Mouse (Mus musculus) heart, postnatal 0 days (tissue): ENCODE measurements around the gene Adcy3. TPM values are rescaled to one million over a fixed set of nuclear protein-coding genes. Genes with fewer than 3 reads are reported as not detected.

Experiments
- ATAC-seq: fragments of 200-750 bp; cut with Nextera tagmentation; 2 replicates; pipeline ENCODE4 v1.8.0; 2017; ENCODE audit warnings: low read depth, moderate number of reproducible peaks, moderate library complexity; ENCODE audit not compliant: insufficient read depth
- DNase-seq: peaks from one replicate; pipeline ENCODE4 v3.0.0-alpha.2; 2016; ENCODE audit warnings: low spot score
- H3K27ac ChIP-seq: fragments of 300-500 bp; sonication (generic); 2 replicates; pipeline ENCODE4 v1.5.1; 2014; ENCODE audit warnings: low read depth, mild to moderate bottlenecking
- H3K27me3 ChIP-seq: fragments of 300-500 bp; sonication (generic); 2 replicates; pipeline ENCODE4 v1.6.1; 2014; ENCODE audit warnings: low read length, mixed read lengths; ENCODE audit not compliant: control insufficient read depth, insufficient read depth
- H3K36me3 ChIP-seq: fragments of 300-500 bp; sonication (generic); replicated peaks from 2 replicates; pipeline ENCODE4 v1.6.1; 2014; ENCODE audit warnings: low read length, mixed read lengths; ENCODE audit not compliant: control insufficient read depth, insufficient read depth
- H3K4me1 ChIP-seq: fragments of 300-500 bp; sonication (generic); 2 replicates; pipeline ENCODE4 v1.6.1; 2014; ENCODE audit warnings: antibody characterized with exemption; ENCODE audit not compliant: control insufficient read depth, insufficient read depth
- H3K4me2 ChIP-seq: fragments of 300-500 bp; sonication (generic); 2 replicates; pipeline ENCODE4 v1.6.1; 2014; ENCODE audit warnings: low read depth, mild to moderate bottlenecking, low read length, moderate library complexity
- H3K4me3 ChIP-seq: fragments of 300-500 bp; sonication (generic); 2 replicates; pipeline ENCODE4 v1.5.1; 2014; ENCODE audit warnings: low read depth, low read length
- H3K9ac ChIP-seq: fragments of 300-500 bp; sonication (generic); replicated peaks from 2 replicates; pipeline ENCODE4 v1.6.1; 2014; ENCODE audit warnings: low read depth, low read length, mixed read lengths
- H3K9me3 ChIP-seq: fragments of 300-500 bp; sonication (generic); replicated peaks from 2 replicates; pipeline ENCODE4 v1.6.1; 2016; ENCODE audit warnings: low read length; ENCODE audit not compliant: control insufficient read depth
- CTCF ChIP-seq: IDR thresholded peaks from 2 replicates; pipeline ENCODE4 v1.5.1; 2016; ENCODE audit warnings: antibody characterized with exemption, control low read depth, low read depth
- EP300 ChIP-seq: IDR thresholded peaks from 2 replicates; pipeline ENCODE4 v1.6.1; 2016; ENCODE audit warnings: antibody characterized with exemption, low read depth
- WGBS: fragments of 180-500 bp; shearing (Covaris S2); extraction: QIAGEN DNeasy Blood & Tissue Kit; methylation state at CpG from one replicate; pipeline ENCODE4 v1.1.7; 2014; 5-methylcytosine and 5-hydroxymethylcytosine counted together
- polyA plus RNA-seq: library from polyadenylated mRNA; unstranded; fragments of >200 nt; fragmentation: Nextera tagmentation; extraction: Ambion mirVana; gene quantifications from 2 replicates; pipeline ENCODE4 v1.2.1, GENCODE M21; 2015
- total RNA-seq: library from RNA; depleted of rRNA; stranded (reverse); fragments of >200 nt; gene quantifications from 2 replicates; pipeline ENCODE4 v1.2.3, GENCODE M21; 2014; ENCODE audit warnings: low replicate concordance

Gene Adcy3
- total and polyA plus RNA-seq, 2 experiments from 2014 or later = 1.2 to 7.5 TPM

GRCm38 (mm10) chr12:4157466-4157865 lies 24.6 kb downstream of the Adcy3 start:
- Histone ChIP-seq H3K4me1 (0 out of 2 replicates have a peak, but pooled peaks cover 5% of the 10 kb centered on the region), H3K4me3 (no peak overlapping the region), H3K9me3 (no peaks in the 10 kb centered on the region), H3K36me3 (no peaks in the 10 kb centered on the region), H3K27me3 (no peaks in the 10 kb centered on the region), H3K27ac (no peak overlapping the region), H3K9ac (no peak overlapping the region), H3K4me2 (no peak overlapping the region)
- ATAC-seq = no peak
- TF ChIP-seq CTCF = no peak
- TF ChIP-seq EP300 = no peak
- DNase-seq = no peak
- WGBS = 37% methylated on average over 2 of the region's 2 CpGs

GRCm38 (mm10) chr12:4158179-4158578 lies 25.3 kb downstream of the Adcy3 start:
- H3K9me3 ChIP-seq = no peaks in the 10 kb centered on the region
- WGBS = 73% methylated on average over 3 of the region's 3 CpGs
- no peak overlapping the region for H3K4me3 ChIP-seq
- no peaks in the 10 kb centered on the region for H3K36me3 ChIP-seq
- DNase-seq = no peak
- H3K9ac ChIP-seq = no peak overlapping the region
- ATAC-seq = no peak
- H3K27me3 ChIP-seq = no peaks in the 10 kb centered on the region
- no peak overlapping the region for H3K4me2 ChIP-seq
- 0 out of 2 replicates have a peak, but pooled peaks cover 5% of the 10 kb centered on the region for H3K4me1 ChIP-seq
- no peak for TF ChIP-seq CTCF
- no peak overlapping the region for H3K27ac ChIP-seq

GRCm38 (mm10) chr12:4158868-4159632 lies 26.1 kb downstream of the Adcy3 start:
- DNase-seq = no peak
- Histone ChIP-seq H3K9me3 (no peaks in the 10 kb centered on the region), H3K9ac (no peak overlapping the region), H3K36me3 (no peaks in the 10 kb centered on the region), H3K4me2 (no peak overlapping the region), H3K4me3 (no peak overlapping the region), H3K27ac (no peak overlapping the region), H3K27me3 (no peaks in the 10 kb centered on the region), H3K4me1 (0 out of 2 replicates have a peak, but pooled peaks cover 5% of the 10 kb centered on the region)
- TF ChIP-seq CTCF = no peak
- no peak for TF ChIP-seq EP300
- no peak for ATAC-seq
- WGBS = 85% methylated on average over 7 of the region's 7 CpGs

GRCm38 (mm10) chr12:4160322-4160721 lies 27.4 kb downstream of the Adcy3 start:
- no peak for TF ChIP-seq CTCF
- no peak for TF ChIP-seq EP300
- WGBS = 66% methylated on average over 7 of the region's 7 CpGs

GRCm38 (mm10) chr12:4162886-4163285 lies 30.0 kb downstream of the Adcy3 start:
- no peaks in the 10 kb centered on the region for H3K4me1 ChIP-seq
- no peak overlapping the region for H3K9ac ChIP-seq
- DNase-seq (no peak), ATAC-seq (no peak)
- H3K27ac ChIP-seq = no peak overlapping the region
- TF ChIP-seq EP300 (no peak), CTCF (no peak)
- H3K4me2 ChIP-seq = no peak overlapping the region
- no peak overlapping the region for H3K4me3 ChIP-seq
- 51% methylated on average over 2 of the region's 2 CpGs for WGBS
- no peaks in the 10 kb centered on the region for H3K9me3 ChIP-seq
- H3K27me3 ChIP-seq = no peaks in the 10 kb centered on the region
- no peaks in the 10 kb centered on the region for H3K36me3 ChIP-seq

More at GRCm38 (mm10) chr12:4160322-4160721, 27.4 kb downstream of the Adcy3 start:
- no peak overlapping the region for H3K9ac ChIP-seq
- no peaks in the 10 kb centered on the region for H3K27me3 ChIP-seq
- H3K27ac ChIP-seq = no peak overlapping the region
- H3K4me2 ChIP-seq = no peak overlapping the region
- H3K9me3 ChIP-seq = no peaks in the 10 kb centered on the region
- H3K36me3 ChIP-seq = no peaks in the 10 kb centered on the region
- ATAC-seq = no peak
- H3K4me1 ChIP-seq = 0 out of 2 replicates have a peak, but pooled peaks cover 5% of the 10 kb centered on the region
- no peak for DNase-seq
- H3K4me3 ChIP-seq = no peak overlapping the region

- Histone ChIP-seq H3K9me3 (no peaks in the 10 kb centered on the region), H3K9ac (no peak overlapping the region), H3K4me3 (no peak overlapping the region), H3K27ac (no peak overlapping the region), H3K36me3 (no peaks in the 10 kb centered on the region), H3K4me2 (no peak overlapping the region), H3K4me1 (no peaks in the 10 kb centered on the region), H3K27me3 (no peaks in the 10 kb centered on the region)
- WGBS = 63% methylated on average over 3 of the region's 3 CpGs
- no peak for TF ChIP-seq EP300
- DNase-seq (no peak), ATAC-seq (no peak)
These were observed 34.1 kb downstream of the Adcy3 start for GRCm38 (mm10) chr12:4166970-4167369.
